Comparison of ENCODE assay signal across 13 mouse cellular contexts in the genomic region with DNA sequence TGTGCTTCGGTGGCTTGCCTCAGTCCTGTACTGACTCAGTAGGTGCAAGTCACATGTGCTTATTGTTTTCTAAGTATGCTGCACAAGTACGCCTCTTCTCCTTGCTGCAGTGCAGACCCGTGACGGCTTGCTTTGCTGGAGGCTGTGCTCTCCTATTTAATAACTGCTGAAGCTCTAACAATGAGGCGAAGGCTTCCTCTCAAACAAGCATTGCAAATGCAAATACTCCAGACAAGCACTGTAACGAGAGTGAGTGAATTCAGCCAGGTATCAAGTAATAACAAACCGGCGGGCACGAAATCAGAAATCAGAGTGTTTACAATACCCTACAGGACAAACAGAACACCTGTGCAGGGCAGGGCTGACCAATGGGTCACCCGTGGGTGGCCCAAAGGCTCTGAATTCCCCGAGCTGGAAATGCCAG. TPM values are rescaled to one million over a fixed set of nuclear protein-coding genes. Genes with fewer than 3 reads are reported as not detected.
A peak's percentile ranks its signal among the peaks of the same experiment; 100 is the strongest.
DNase-seq lines count a peak whose midpoint lies in the region; ATAC-seq and TF ChIP-seq lines count a peak whose summit lies in the region.
"Had no signal": no experiment of that assay in that cellular context is flagged by ENCODE, and none has a peak within 500 bp of the region (broad histone marks: within the 10 kb centered on the region; RNA-seq: fewer than 3 reads in every experiment).

No protein-coding gene starts in this region.

- intact Hi-C loops in left cerebral cortex, postnatal 10 days (cut with DNase I): no loop called here

- H3K9me3 ChIP-seq in hindbrain, embryonic 15.5 days: no peaks in the 10 kb centered on the region
- H3K9me3 ChIP-seq in midbrain, embryonic 16.5 days (replicated peaks; ENCODE audit: control insufficient read depth, low read length, poor library complexity, severe bottlenecking): no peaks in the 10 kb centered on the region
- H3K9me3 ChIP-seq: embryonic facial prominence, embryonic 12.5 days; intestine, embryonic 15.5 days had no signal

- no peaks in the 10 kb centered on the region for H3K27me3 ChIP-seq in hindbrain, embryonic 15.5 days
- no peaks in the 10 kb centered on the region for H3K27me3 ChIP-seq in midbrain, embryonic 16.5 days (ENCODE audit: control insufficient read depth, insufficient read depth, low read depth, low read length)
- H3K27me3 ChIP-seq: CH12.LX; embryonic facial prominence, embryonic 12.5 days; heart, embryonic 13.5 days; intestine, embryonic 15.5 days had no signal

- H3K4me1 ChIP-seq in cortical plate, adult 2 months (ENCODE audit: control insufficient read depth, insufficient read depth, low read length): peaks cover 8% of the 10 kb centered on the region
- H3K4me1 ChIP-seq in hindbrain, embryonic 15.5 days (replicated peaks): 0 out of 2 replicates have a peak, but pooled peaks cover 4% of the 10 kb centered on the region
- no peaks in the 10 kb centered on the region for H3K4me1 ChIP-seq in midbrain, embryonic 16.5 days (ENCODE audit: control insufficient read depth, insufficient read depth, low read length)
- H3K4me1 ChIP-seq: heart, embryonic 13.5 days; intestine, embryonic 15.5 days had no signal

- TF ChIP-seq CTCF in cortical plate, adult 2 months (IDR thresholded peaks at IDR 0.05; ENCODE audit: extremely low read depth, insufficient read depth, low read length): no peak

- peak; percentile 84 for ATAC-seq in hindbrain, embryonic 15.5 days (ENCODE audit: low FRiP score, low read depth)
- peak; percentile 77; the same call in 1 of the 2 replicates for ATAC-seq in midbrain, embryonic 16.5 days
- ATAC-seq: intestine, embryonic 15.5 days had no signal

- peak; percentile 30 to 39 for DNase-seq in left cerebral cortex, adult 18-20 months (ENCODE audit: low spot score in 2 of 2)
- DNase-seq in left cerebral cortex, postnatal 10 days (ENCODE audit: extremely low spot score in 1 of 2, low spot score in 2 of 2): no peak
- DNase-seq in adipocyte (ENCODE audit: low spot score): no peak
- no peak for DNase-seq in layer of hippocampus, postnatal 14 days (ENCODE audit: low spot score in 2 of 2)
- DNase-seq: adrenal gland, postnatal 36 days; cerebellum, adult 8-10 months had no signal

- peak; percentile 58; the same call in 1 of the 2 replicates for TF ChIP-seq POLR2A in cortical plate, adult 2 months (IDR thresholded peaks at IDR 0.05; ENCODE audit: extremely low read depth, insufficient read depth, low read length)

- no peak overlapping the region for H3K4me3 ChIP-seq in cortical plate, adult 2 months (ENCODE audit: insufficient read depth, low read length)
- no peak overlapping the region for H3K4me3 ChIP-seq in hindbrain, embryonic 15.5 days
- H3K4me3 ChIP-seq in midbrain, embryonic 16.5 days (ENCODE audit: low read depth, low read length): no peak overlapping the region
- H3K4me3 ChIP-seq: embryonic facial prominence, embryonic 12.5 days; heart, embryonic 13.5 days; intestine, embryonic 15.5 days had no signal

- no peak overlapping the region for H3K9ac ChIP-seq in hindbrain, embryonic 15.5 days
- no peak overlapping the region for H3K9ac ChIP-seq in midbrain, embryonic 16.5 days (ENCODE audit: low read depth, low read length)
- H3K9ac ChIP-seq: embryonic facial prominence, embryonic 12.5 days; heart, embryonic 13.5 days; intestine, embryonic 15.5 days had no signal

- WGBS in hindbrain, embryonic 15.5 days: 51% methylated on average over 11 of the region's 11 CpGs
- 49% methylated on average over 11 of the region's 11 CpGs for WGBS in midbrain, embryonic 16.5 days

- no peak overlapping the region for H3K4me2 ChIP-seq in hindbrain, embryonic 15.5 days
- no peak overlapping the region for H3K4me2 ChIP-seq in midbrain, embryonic 16.5 days (ENCODE audit: low read length)
- H3K4me2 ChIP-seq: embryonic facial prominence, embryonic 12.5 days; heart, embryonic 13.5 days; intestine, embryonic 15.5 days had no signal

- H3K36me3 ChIP-seq in hindbrain, embryonic 15.5 days: no peaks in the 10 kb centered on the region
- H3K36me3 ChIP-seq in midbrain, embryonic 16.5 days (ENCODE audit: control insufficient read depth, insufficient read depth, low read length): no peaks in the 10 kb centered on the region
- H3K36me3 ChIP-seq: embryonic facial prominence, embryonic 12.5 days; heart, embryonic 13.5 days; intestine, embryonic 15.5 days had no signal

- H3K27ac ChIP-seq in cortical plate, adult 2 months (ENCODE audit: insufficient read depth, low read length): peak overlapping the region; percentile 46
- peak overlapping the region; percentile 52; the same call in 1 of the 2 replicates for H3K27ac ChIP-seq in hindbrain, embryonic 15.5 days (replicated peaks)
- H3K27ac ChIP-seq in midbrain, embryonic 16.5 days (ENCODE audit: low read length): peak overlapping the region; percentile 30
- H3K27ac ChIP-seq: embryonic facial prominence, embryonic 12.5 days; heart, embryonic 13.5 days; intestine, embryonic 15.5 days had no signal

RNA-seq across cellular contexts. Expression of a gene that starts 12.0 kb away (rescaled TPM):
- total RNA-seq in left cerebral cortex, adult 18-20 months (2021): 100 to 1,000 TPM; 102 to 105 TPM
- total RNA-seq in left cerebral cortex, postnatal 10 days (2021): 10 to 100 TPM; 75.6 to 75.7 TPM
- polyA plus RNA-seq in cortical plate, adult 2 months (2012; rRNA removed): 70.7 and 71.9 TPM in 2 replicates
- 13.6 and 14.6 TPM in 2 replicates for polyA plus RNA-seq in hindbrain, embryonic 15.5 days (2015; fragmentation: Nextera tagmentation; extraction: Ambion mirVana)
- polyA plus RNA-seq in midbrain, embryonic 16.5 days (2015; fragmentation: Nextera tagmentation; extraction: Ambion mirVana): 10.7 and 12.5 TPM in 2 replicates
- 10 to 100 TPM; 79.4 to 82.4 TPM for total RNA-seq in layer of hippocampus, postnatal 14 days (2021)

Comparison
In these comparisons a context has a peak if more than half of its experiments do, and no peak if none do; other contexts are left out.
1. DNase-seq: peak in left cerebral cortex, adult 18-20 months (2 of 2); none in left cerebral cortex, postnatal 10 days (0 of 2), adipocyte (single experiment) and layer of hippocampus, postnatal 14 days (0 of 2).
2. Peak in every context shown above with its lines, with median percentiles within 50 percentile points of each other: H3K27ac ChIP-seq.